Mouse (Mus musculus) layer of hippocampus, postnatal 14 days (tissue): Measurements from ENCODE around the gene Ddx1. TPM values are rescaled to one million over a fixed set of nuclear protein-coding genes. Genes with fewer than 3 reads are reported as not detected.
A peak's percentile ranks its signal among the peaks of the same experiment; 100 is the strongest.
"Not testable (repeated sequence)": the region's sequence is repeated elsewhere in the genome, so short reads cannot be mapped to it uniquely, and the experiment has no call there.

Experiments used
- DNase-seq, 2 experiments: peaks; one replicate each; pipeline ENCODE4 v3.0.0; 2021 to 2022; ENCODE audit warnings: low spot score in 2 of 2, mixed read lengths in 1 of 2
- total RNA-seq, 2 experiments: library from RNA; stranded (reverse); gene quantifications; 2 replicates each; pipeline ENCODE4 v1.2.3; 2021

Gene Ddx1
- total RNA-seq, 2 experiments from 2014 or later: 130 to 131 TPM

GRCm38 (mm10) chr12:13207099-13207498, 41.9 kb downstream of the Ddx1 start:
- DNase-seq: no peak

DNA sequence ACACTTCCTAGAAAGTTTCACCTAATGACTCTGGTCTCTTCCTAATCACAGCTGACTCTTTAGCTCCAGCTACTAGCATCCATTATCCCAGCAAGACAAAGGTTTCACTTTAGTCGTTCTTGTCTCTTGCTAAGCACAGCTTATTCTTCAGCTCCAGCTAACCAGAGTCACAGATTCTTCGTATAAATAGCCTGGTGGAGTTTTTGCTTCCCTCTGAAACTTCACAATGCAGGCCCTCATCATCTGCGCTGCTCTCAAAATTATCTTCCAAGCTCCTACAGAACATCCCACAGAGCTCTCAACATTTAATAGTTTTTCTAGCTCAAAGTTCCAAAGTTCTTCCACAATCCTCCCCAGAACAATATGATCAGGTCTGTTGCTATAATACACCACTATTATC, 43.3 kb downstream of the Ddx1 start:
- no peak for DNase-seq

- DNase-seq: no peak
Measured at GRCm38 (mm10) chr12:13202322-13202721, 46.7 kb downstream of the Ddx1 start.

GRCm38 (mm10) chr12:13200576-13200975, 48.4 kb downstream of the Ddx1 start:
- DNase-seq: no peak

- no peak for DNase-seq
Measured at GRCm38 (mm10) chr12:13199338-13200301, 49.4 kb downstream of the Ddx1 start.

GRCm38 (mm10) chr12:13198157-13198556, 50.9 kb downstream of the Ddx1 start:
- DNase-seq: no peak

DNA sequence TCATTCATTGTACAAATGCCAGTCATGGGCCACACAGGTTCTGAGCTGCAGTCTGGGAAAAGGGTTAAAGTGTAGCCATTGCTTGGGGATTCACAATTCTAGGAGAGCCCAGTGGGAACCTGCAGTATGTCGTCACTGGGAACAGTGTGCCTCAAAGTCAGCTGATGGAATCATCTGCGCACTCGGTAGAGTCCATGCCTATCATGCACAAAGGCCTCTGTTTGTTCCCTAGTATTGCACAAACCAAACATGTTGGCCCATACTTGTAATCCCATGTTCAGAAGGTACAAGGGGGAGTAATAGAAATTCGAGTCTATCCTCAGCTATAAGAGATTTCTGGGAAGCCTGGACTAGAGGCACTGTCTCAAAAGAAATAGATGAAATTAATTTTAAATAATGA, 52.9 kb downstream of the Ddx1 start:
- no peak for DNase-seq

GRCm38 (mm10) chr12:13195506-13195905, 53.5 kb downstream of the Ddx1 start:
- no peak for DNase-seq

DNA sequence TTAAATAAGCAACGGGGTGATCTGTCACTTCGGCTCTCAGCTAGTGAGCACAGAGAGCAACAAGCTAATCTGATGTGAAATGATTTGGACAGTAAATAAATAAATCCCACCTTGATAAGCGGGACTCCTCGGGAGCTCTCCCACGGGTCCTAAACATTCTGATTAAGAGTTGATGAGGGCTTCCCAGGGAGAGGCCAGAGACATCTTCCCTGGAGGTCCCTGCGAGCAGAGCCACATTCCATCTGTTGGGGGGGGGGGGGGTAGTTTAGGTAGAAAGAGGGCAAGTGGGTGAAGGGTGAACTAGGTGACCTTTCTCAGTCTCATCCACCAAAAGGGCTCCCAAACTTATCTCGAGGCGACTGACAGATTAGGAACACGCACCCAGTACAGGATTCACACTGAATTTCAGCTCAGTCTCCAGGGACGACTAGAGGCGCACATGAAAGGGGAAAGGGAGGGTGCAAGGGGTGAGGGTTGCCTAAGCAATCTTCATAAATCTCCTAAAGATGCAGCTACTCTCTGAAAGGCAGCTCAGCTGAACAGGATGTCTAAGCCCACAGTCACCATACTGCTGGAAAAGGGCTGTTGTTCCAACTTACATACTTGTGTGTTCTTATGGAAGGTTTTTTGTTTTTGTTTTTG, 60.8 kb downstream of the Ddx1 start:
- no peak for DNase-seq

- DNase-seq: no peak
Measured at GRCm38 (mm10) chr12:13186209-13186608, 62.8 kb downstream of the Ddx1 start.

GRCm38 (mm10) chr12:13184873-13185361, 64.1 kb downstream of the Ddx1 start:
- DNase-seq: no peak

DNA sequence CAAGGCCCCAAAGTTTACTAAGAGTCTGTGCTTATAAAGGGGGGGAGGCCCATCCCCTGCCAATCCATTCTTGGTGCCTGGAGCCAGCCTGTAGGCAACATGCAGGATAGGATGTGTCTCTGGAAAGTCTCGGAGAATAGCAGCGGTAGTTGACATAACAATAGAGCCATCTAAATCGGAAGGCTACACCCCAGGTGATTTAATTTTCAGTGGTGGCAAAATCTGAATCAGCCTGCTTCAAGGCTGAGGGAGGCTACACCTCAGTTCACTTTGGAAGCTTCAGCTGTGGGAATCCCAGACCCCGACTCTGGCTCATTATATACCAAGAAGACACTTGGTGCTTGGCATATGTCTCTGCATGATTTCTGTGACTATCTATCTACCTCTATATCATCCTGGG, 64.9 kb downstream of the Ddx1 start:
- DNase-seq: not testable (repeated sequence)

- DNase-seq: no peak
Measured at GRCm38 (mm10) chr12:13182220-13182619, 66.8 kb downstream of the Ddx1 start.

GRCm38 (mm10) chr12:13181721-13182120, 67.3 kb downstream of the Ddx1 start:
- DNase-seq: no peak

- DNase-seq: peak in 1 of 2 experiments; percentile 28
Measured at GRCm38 (mm10) chr12:13180715-13181335, 68.2 kb downstream of the Ddx1 start.

- DNase-seq: no peak
Measured at GRCm38 (mm10) chr12:13180332-13180714, 68.7 kb downstream of the Ddx1 start.

- DNase-seq: no peak
Measured at GRCm38 (mm10) chr12:13177606-13178005, 71.4 kb downstream of the Ddx1 start.

- no peak for DNase-seq
Measured at GRCm38 (mm10) chr12:13176927-13177326, 72.1 kb downstream of the Ddx1 start.

- DNase-seq: no peak
Measured at GRCm38 (mm10) chr12:13176136-13176535, 72.9 kb downstream of the Ddx1 start.

DNA sequence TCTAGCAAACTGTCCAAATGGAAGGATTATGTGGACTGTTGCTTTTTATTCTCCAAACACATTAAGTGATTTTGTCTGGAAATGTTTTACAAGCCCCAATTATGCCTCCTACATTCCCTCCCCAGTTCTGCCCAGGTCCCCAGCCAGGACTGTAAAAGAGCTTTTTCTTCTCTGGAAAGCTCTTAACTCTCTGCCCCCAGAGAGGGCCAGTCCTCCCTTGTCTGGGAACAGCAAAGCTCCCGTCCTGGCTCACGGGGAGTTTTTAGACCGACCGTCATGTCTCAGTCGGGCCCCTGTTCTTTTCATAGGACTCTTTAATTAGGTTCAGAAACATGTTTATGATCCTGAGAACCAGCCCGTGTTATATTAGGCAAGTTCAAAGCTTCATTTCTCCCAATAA, 75.0 kb downstream of the Ddx1 start:
- no peak for DNase-seq

DNA sequence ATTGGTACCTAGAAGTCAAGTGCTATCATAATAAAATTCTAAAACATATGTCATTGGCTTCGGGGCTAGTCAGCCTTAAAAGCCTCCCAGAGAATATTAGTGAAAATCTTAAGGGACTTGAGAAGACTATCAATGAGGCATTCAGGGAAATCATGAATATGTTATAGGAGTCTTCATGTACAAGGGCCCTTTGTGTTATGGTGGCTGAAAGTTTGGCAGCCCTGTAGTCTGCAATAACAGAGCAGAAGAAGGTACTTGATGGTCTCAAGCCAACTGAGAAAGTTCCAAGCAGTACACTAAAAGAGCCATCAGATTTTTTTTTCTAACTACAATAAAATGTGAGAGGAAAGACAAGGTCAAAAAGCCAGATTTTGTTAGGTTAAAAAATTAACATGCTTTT, 80.9 kb downstream of the Ddx1 start:
- DNase-seq: no peak

DNA sequence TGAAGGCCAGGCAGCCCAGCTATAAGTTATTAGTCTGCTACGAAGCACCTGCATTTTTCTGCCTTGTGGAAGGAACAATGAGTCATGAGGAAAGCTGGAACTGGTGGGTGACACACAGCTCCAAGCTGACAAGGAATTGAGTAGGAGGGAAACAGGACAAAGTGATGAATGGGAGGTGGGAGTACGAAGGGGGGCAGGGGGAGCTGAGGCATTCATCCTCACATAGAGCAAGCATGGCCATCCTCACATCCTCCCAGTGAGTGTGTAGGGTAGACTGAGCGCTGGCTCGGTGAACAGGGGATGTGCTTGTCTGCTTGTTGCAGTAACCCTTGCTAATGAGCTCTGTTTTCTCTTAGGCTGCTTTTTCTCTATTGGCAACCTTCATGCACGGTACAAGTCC, 81.9 kb downstream of the Ddx1 start:
- DNase-seq: no peak
